Mouse (Mus musculus): Measurements from ENCODE around the gene Padi4.

Gene Padi4

GRCm38 (mm10) chr4:140788983-140789382 lies 14.9 kb upstream of the Padi4 start:
- peak; percentile 50 for DNase-seq (ENCODE audit: extremely low spot score, low read depth, low spot score)

- DNase-seq (ENCODE audit: extremely low spot score, low read depth, low spot score) = no peak
Measured at GRCm38 (mm10) chr4:140788264-140788663, 14.2 kb upstream of the Padi4 start.

GRCm38 (mm10) chr4:140787414-140787813 lies 13.4 kb upstream of the Padi4 start:
- no peak for DNase-seq (ENCODE audit: extremely low spot score, low read depth, low spot score)

- no peak for DNase-seq (ENCODE audit: extremely low spot score, low read depth, low spot score)
Measured at GRCm38 (mm10) chr4:140785217-140785616, 11.2 kb upstream of the Padi4 start.

- no peak for DNase-seq (ENCODE audit: extremely low spot score, low read depth, low spot score)
Measured at GRCm38 (mm10) chr4:140784292-140784945, 10.4 kb upstream of the Padi4 start.

- DNase-seq (ENCODE audit: extremely low spot score, low read depth, low spot score) = no peak
Measured at GRCm38 (mm10) chr4:140782821-140783220, 8.8 kb upstream of the Padi4 start.

- DNase-seq (ENCODE audit: extremely low spot score, low read depth, low spot score) = no peak
Measured at GRCm38 (mm10) chr4:140780507-140780906, 6.5 kb upstream of the Padi4 start.

GRCm38 (mm10) chr4:140779803-140780397 lies 5.9 kb upstream of the Padi4 start:
- DNase-seq (ENCODE audit: extremely low spot score, low read depth, low spot score) = no peak

- no peak for DNase-seq (ENCODE audit: extremely low spot score, low read depth, low spot score)
Measured at GRCm38 (mm10) chr4:140776623-140777022, 2.6 kb upstream of the Padi4 start.

- no peak for DNase-seq (ENCODE audit: extremely low spot score, low read depth, low spot score)
Measured at GRCm38 (mm10) chr4:140775876-140776275, 1.8 kb upstream of the Padi4 start.

- DNase-seq (ENCODE audit: extremely low spot score, low read depth, low spot score) = no peak
Measured at GRCm38 (mm10) chr4:140774893-140775292, 857 bp upstream of the Padi4 start.

- no peak for DNase-seq (ENCODE audit: extremely low spot score, low read depth, low spot score)
Measured at GRCm38 (mm10) chr4:140771091-140771490, 2.9 kb downstream of the Padi4 start.

GRCm38 (mm10) chr4:140770433-140770832 lies 3.6 kb downstream of the Padi4 start:
- DNase-seq (ENCODE audit: extremely low spot score, low read depth, low spot score) = no peak

GRCm38 (mm10) chr4:140768973-140769372 lies 5.1 kb downstream of the Padi4 start:
- no peak for DNase-seq (ENCODE audit: extremely low spot score, low read depth, low spot score)

GRCm38 (mm10) chr4:140765936-140766335 lies 8.1 kb downstream of the Padi4 start:
- DNase-seq (ENCODE audit: extremely low spot score, low read depth, low spot score) = no peak

GRCm38 (mm10) chr4:140763158-140763557 lies 10.9 kb downstream of the Padi4 start:
- no peak for DNase-seq (ENCODE audit: extremely low spot score, low read depth, low spot score)

- no peak for DNase-seq (ENCODE audit: extremely low spot score, low read depth, low spot score)
Measured at GRCm38 (mm10) chr4:140761601-140762000, 12.4 kb downstream of the Padi4 start.

GRCm38 (mm10) chr4:140755811-140756210 lies 18.2 kb downstream of the Padi4 start:
- no peak for DNase-seq (ENCODE audit: extremely low spot score, low read depth, low spot score)

- DNase-seq (ENCODE audit: extremely low spot score, low read depth, low spot score) = no peak
Measured at GRCm38 (mm10) chr4:140753366-140753765, 20.7 kb downstream of the Padi4 start.

GRCm38 (mm10) chr4:140750328-140750727 lies 23.7 kb downstream of the Padi4 start:
- no peak for DNase-seq (ENCODE audit: extremely low spot score, low read depth, low spot score)

- no peak for DNase-seq (ENCODE audit: extremely low spot score, low read depth, low spot score)
Measured at GRCm38 (mm10) chr4:140747978-140748377, 26.1 kb downstream of the Padi4 start.

GRCm38 (mm10) chr4:140744654-140745053 lies 29.4 kb downstream of the Padi4 start:
- DNase-seq (ENCODE audit: extremely low spot score, low read depth, low spot score) = no peak

- no peak for DNase-seq (ENCODE audit: extremely low spot score, low read depth, low spot score)
Measured at GRCm38 (mm10) chr4:140743086-140743485, 30.9 kb downstream of the Padi4 start.
